Comparison of ENCODE assay signal across 7 mouse cellular contexts in the genomic region with DNA sequence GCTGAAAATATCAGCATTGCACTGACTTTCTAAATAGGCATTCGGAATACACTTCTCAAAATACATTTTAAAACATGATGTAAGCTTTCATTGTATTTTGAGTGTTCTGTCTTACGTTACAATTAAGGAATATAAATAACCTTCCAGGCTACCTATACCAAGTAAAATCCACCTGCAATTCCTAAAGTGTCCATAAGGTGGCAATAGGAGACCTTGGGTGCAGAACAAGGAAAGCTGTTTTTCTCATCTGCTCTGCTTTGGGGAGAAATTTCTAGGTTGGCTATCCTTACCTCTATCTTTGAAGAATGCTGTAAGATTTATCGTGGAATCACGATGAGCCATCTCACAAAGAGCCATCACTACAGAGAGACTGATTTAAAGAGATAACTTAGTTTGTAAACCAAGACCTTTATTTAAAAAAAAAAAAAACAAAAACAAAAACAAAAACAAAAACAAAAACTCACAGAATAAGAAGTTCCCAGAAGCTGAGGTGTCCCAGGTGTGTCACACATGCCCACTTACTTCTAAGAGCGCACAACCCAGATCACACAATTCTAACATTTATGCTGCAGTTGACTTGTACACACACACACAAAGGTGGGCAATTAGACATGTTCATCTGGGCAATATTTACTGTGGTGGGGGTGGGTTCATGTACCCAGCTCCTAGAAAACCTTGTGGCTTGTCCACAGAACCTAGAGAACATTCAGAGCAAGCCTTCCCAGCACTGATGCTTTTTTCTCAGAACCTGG.
DNase-seq lines count a peak whose midpoint lies in the region; ATAC-seq and TF ChIP-seq lines count a peak whose summit lies in the region.

No protein-coding gene starts in this region.

- no peak overlapping the region for H3K4me3 ChIP-seq in liver, adult 2 months (ENCODE audit: insufficient read depth, low read depth, low read length)
- H3K4me3 ChIP-seq in liver, embryonic 11.5 days (ENCODE audit: low read depth, low read length) = no peak overlapping the region
- no peak overlapping the region for H3K4me3 ChIP-seq in intestine, embryonic 15.5 days (replicated peaks)
- no peak overlapping the region for H3K4me3 ChIP-seq in midbrain, embryonic 15.5 days

- DNase-seq in liver, adult 2 months (ENCODE audit: extremely low read depth, low read depth, low spot score) = peak; percentile 63
- DNase-seq in liver, embryonic 11.5 days (ENCODE audit: low spot score) = no peak
- peak; percentile 25 for DNase-seq in Muller cell, postnatal 12 days (ENCODE audit: inconsistent ontology term)
- no peak for DNase-seq in spleen, postnatal 36 days (ENCODE audit: low spot score in 2 of 2)

- ATAC-seq in liver, embryonic 11.5 days (replicated peaks; ENCODE audit: low FRiP score) = no peak
- ATAC-seq in common myeloid progenitor, adult 5-6 weeks (replicated peaks; ENCODE audit: low read depth, poor library complexity, severe bottlenecking) = peak; percentile 89
- ATAC-seq in intestine, embryonic 15.5 days = peak; percentile 78
- ATAC-seq in midbrain, embryonic 15.5 days (replicated peaks) = peak; percentile 83

- no peaks in the 10 kb centered on the region for H3K9me3 ChIP-seq in liver, embryonic 11.5 days (ENCODE audit: control insufficient read depth, low read length)
- no peaks in the 10 kb centered on the region for H3K9me3 ChIP-seq in intestine, embryonic 15.5 days
- no peaks in the 10 kb centered on the region for H3K9me3 ChIP-seq in midbrain, embryonic 15.5 days

- H3K36me3 ChIP-seq in liver, adult 2 months (ENCODE audit: control insufficient read depth, insufficient read depth, low read length) = no peaks in the 10 kb centered on the region
- no peaks in the 10 kb centered on the region for H3K36me3 ChIP-seq in liver, embryonic 11.5 days (ENCODE audit: control insufficient read depth, insufficient read depth, low read length)
- H3K36me3 ChIP-seq in intestine, embryonic 15.5 days = no peaks in the 10 kb centered on the region
- no peaks in the 10 kb centered on the region for H3K36me3 ChIP-seq in midbrain, embryonic 15.5 days (replicated peaks)

- peak; percentile 43 for TF ChIP-seq CTCF in liver, adult 2 months (IDR thresholded peaks at IDR 0.05; ENCODE audit: low read depth, low read length)

- H3K9ac ChIP-seq in liver, adult 2 months (ENCODE audit: low read depth, low read length) = no peak overlapping the region
- H3K9ac ChIP-seq in liver, embryonic 11.5 days (ENCODE audit: low read depth, low read length) = no peak overlapping the region
- H3K9ac ChIP-seq in intestine, embryonic 15.5 days = no peak overlapping the region
- H3K9ac ChIP-seq in midbrain, embryonic 15.5 days = no peak overlapping the region

- H3K27me3 ChIP-seq in liver, adult 2 months (ENCODE audit: control insufficient read depth, insufficient read depth, low read length) = no peaks in the 10 kb centered on the region
- no peaks in the 10 kb centered on the region for H3K27me3 ChIP-seq in liver, embryonic 11.5 days (replicated peaks; ENCODE audit: control insufficient read depth, insufficient read depth, low read length)
- no peaks in the 10 kb centered on the region for H3K27me3 ChIP-seq in intestine, embryonic 15.5 days (replicated peaks)
- no peaks in the 10 kb centered on the region for H3K27me3 ChIP-seq in midbrain, embryonic 15.5 days (replicated peaks)

- H3K4me1 ChIP-seq in liver, adult 2 months (ENCODE audit: control insufficient read depth, insufficient read depth, low read length) = no peaks in the 10 kb centered on the region
- no peaks in the 10 kb centered on the region for H3K4me1 ChIP-seq in liver, embryonic 11.5 days (replicated peaks; ENCODE audit: control insufficient read depth, insufficient read depth, low read length)
- no peaks in the 10 kb centered on the region for H3K4me1 ChIP-seq in intestine, embryonic 15.5 days (replicated peaks)
- H3K4me1 ChIP-seq in midbrain, embryonic 15.5 days = no peaks in the 10 kb centered on the region

- H3K4me2 ChIP-seq in liver, embryonic 11.5 days = no peak overlapping the region
- H3K4me2 ChIP-seq in intestine, embryonic 15.5 days (replicated peaks) = no peak overlapping the region
- no peak overlapping the region for H3K4me2 ChIP-seq in midbrain, embryonic 15.5 days

- no peaks in the 10 kb centered on the region for H3K79me2 ChIP-seq in liver, adult 2 months (ENCODE audit: control insufficient read depth, insufficient read depth, low read length)

- no peak for TF ChIP-seq POLR2A in liver, adult 2 months (IDR thresholded peaks at IDR 0.05; ENCODE audit: extremely low read depth, insufficient read depth, low read length)

- H3K27ac ChIP-seq in liver, adult 2 months (replicated peaks; ENCODE audit: insufficient read depth, low read depth, low read length) = no peak overlapping the region
- no peak overlapping the region for H3K27ac ChIP-seq in liver, embryonic 11.5 days (ENCODE audit: low read depth, low read length)
- H3K27ac ChIP-seq in intestine, embryonic 15.5 days = no peak overlapping the region
- H3K27ac ChIP-seq in midbrain, embryonic 15.5 days = no peak overlapping the region

- whole genome bisulfite sequencing in liver, adult 2 months = 24% methylated on average over 5 of the region's 5 CpGs
- 33% methylated on average over 5 of the region's 5 CpGs for WGBS in liver, embryonic 11.5 days
- 21% methylated on average over 5 of the region's 5 CpGs for WGBS in intestine, embryonic 15.5 days
- WGBS in midbrain, embryonic 15.5 days = 29% methylated on average over 5 of the region's 5 CpGs

Comparison
In these comparisons a context has a peak if more than half of its experiments do, and no peak if none do; other contexts are left out.
1. DNase-seq: peak in liver, adult 2 months (single experiment) and Muller cell, postnatal 12 days (single experiment); none in liver, embryonic 11.5 days (single experiment) and spleen, postnatal 36 days (0 of 2).